Comparison of ENCODE assay signal across 7 mouse cellular contexts in the genomic region with DNA sequence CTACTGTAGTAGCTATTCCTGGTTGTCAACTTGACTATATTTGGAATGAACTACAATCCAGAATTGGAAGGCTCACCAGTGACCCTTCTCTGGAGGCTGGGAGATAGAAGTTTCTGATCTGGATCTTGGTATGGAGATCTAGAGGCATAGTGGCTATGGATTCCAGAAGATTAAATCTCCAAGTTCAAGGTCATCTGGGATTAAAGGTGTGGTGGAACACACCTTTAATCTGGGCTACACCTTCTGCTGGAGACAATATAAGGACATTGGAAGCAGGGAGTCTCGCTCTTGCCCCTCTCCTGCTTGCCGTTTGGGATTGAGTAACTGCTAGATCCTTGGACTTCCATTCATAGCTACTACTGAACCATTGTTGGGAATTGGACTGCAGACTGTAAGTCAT. TPM values are rescaled to one million over a fixed set of nuclear protein-coding genes. Genes with fewer than 3 reads are reported as not detected.
DNase-seq lines count a peak whose midpoint lies in the region; ATAC-seq lines count a peak whose summit lies in the region.
"Not testable (repeated sequence)": the region's sequence is repeated elsewhere in the genome, so short reads cannot be mapped to it uniquely, and the experiment has no call there.

A gene (plus strand): TSS at position 301 of the 400 bp plus-strand sequence.

- ATAC-seq in forebrain, embryonic 11.5 days (replicated peaks; ENCODE audit: low FRiP score); hindbrain, embryonic 15.5 days (ENCODE audit: low FRiP score, low read depth); liver, embryonic 16.5 days (ENCODE audit: low read depth); monocyte, adult 5-6 weeks (replicated peaks; ENCODE audit: insufficient number of reproducible peaks, low FRiP score, low TSS enrichment, poor library complexity, severe bottlenecking): not testable (repeated sequence)

- H3K4me1 ChIP-seq in forebrain, embryonic 11.5 days (replicated peaks; ENCODE audit: control insufficient read depth, insufficient read depth, low read length); hindbrain, embryonic 15.5 days (replicated peaks); liver, embryonic 16.5 days (ENCODE audit: control insufficient read depth, low read depth, low read length): not testable (repeated sequence)

- peak within 1 kb of the TSS; percentile 74 for H3K4me2 ChIP-seq in forebrain, embryonic 11.5 days (ENCODE audit: low read depth, low read length, severe bottlenecking)
- peak within 1 kb of the TSS; percentile 83 for H3K4me2 ChIP-seq in hindbrain, embryonic 15.5 days
- peak within 1 kb of the TSS; percentile 69 for H3K4me2 ChIP-seq in liver, embryonic 16.5 days (ENCODE audit: low read depth, low read length)

- not testable (repeated sequence) for DNase-seq in adrenal gland, postnatal 36 days; forebrain, embryonic 11.5 days (ENCODE audit: low spot score); heart, adult 8-10 months (ENCODE audit: low spot score); left cerebral cortex, adult 18-20 months (ENCODE audit: low spot score in 2 of 2)

- peak within 1 kb of the TSS; percentile 61 for H3K4me3 ChIP-seq in forebrain, embryonic 11.5 days (ENCODE audit: low read depth, low read length)
- peak within 1 kb of the TSS; percentile 67 for H3K4me3 ChIP-seq in hindbrain, embryonic 15.5 days
- H3K4me3 ChIP-seq in liver, embryonic 16.5 days (ENCODE audit: low read depth, low read length), result peak within 1 kb of the TSS; percentile 56

- not testable (repeated sequence) for H3K36me3 ChIP-seq in forebrain, embryonic 11.5 days (ENCODE audit: control insufficient read depth, insufficient read depth, low read length); hindbrain, embryonic 15.5 days; liver, embryonic 16.5 days (ENCODE audit: control insufficient read depth, insufficient read depth)

- not testable (repeated sequence) for H3K9me3 ChIP-seq in forebrain, embryonic 11.5 days (ENCODE audit: control insufficient read depth, low read length); hindbrain, embryonic 15.5 days; liver, embryonic 16.5 days (replicated peaks; ENCODE audit: control insufficient read depth, low read length)

- not testable (repeated sequence) for H3K27me3 ChIP-seq in forebrain, embryonic 11.5 days (ENCODE audit: control insufficient read depth, insufficient read depth, low read length); hindbrain, embryonic 15.5 days
- peaks cover 11% of the 10 kb centered on the region for H3K27me3 ChIP-seq in liver, embryonic 16.5 days (ENCODE audit: control insufficient read depth, insufficient read depth, low read depth, low read length)

- 88% methylated on average over 2 of the region's 2 CpGs for WGBS in forebrain, embryonic 11.5 days
- 94% methylated on average over 2 of the region's 2 CpGs for WGBS in hindbrain, embryonic 15.5 days
- WGBS in liver, embryonic 16.5 days (ENCODE audit: insufficient replicate concordance), result 65% methylated on average over 2 of the region's 2 CpGs

- not testable (repeated sequence) for H3K27ac ChIP-seq in forebrain, embryonic 11.5 days (ENCODE audit: low read depth, low read length); hindbrain, embryonic 15.5 days (replicated peaks); liver, embryonic 16.5 days (ENCODE audit: low read length)

- peak within 1 kb of the TSS; percentile 70 for H3K9ac ChIP-seq in forebrain, embryonic 11.5 days (ENCODE audit: low read length)
- peak within 1 kb of the TSS; percentile 61 for H3K9ac ChIP-seq in hindbrain, embryonic 15.5 days
- H3K9ac ChIP-seq in liver, embryonic 16.5 days (ENCODE audit: low read depth, low read length), result peak within 1 kb of the TSS; percentile 37; the same call in 1 of the 2 replicates

RNA-seq across cellular contexts. Expression of the gene that starts here (rescaled TPM):
- 100 to 1,000 TPM; 121 to 161 TPM for total RNA-seq in adrenal gland, postnatal 36 days (2021)
- polyA plus RNA-seq in forebrain, embryonic 11.5 days (2014; fragmentation: Nextera tagmentation; extraction: Ambion mirVana), result 70.1 and 82.3 TPM in 2 replicates
- total RNA-seq in heart, adult 8-10 months (2022), result 100 to 1,000 TPM; 145 to 156 (median 152) TPM
- 125 and 126 TPM in 2 replicates for polyA plus RNA-seq in hindbrain, embryonic 15.5 days (2015; fragmentation: Nextera tagmentation; extraction: Ambion mirVana)
- total RNA-seq in left cerebral cortex, adult 18-20 months (2021), result 100 to 1,000 TPM; 147 to 149 TPM
- 27.4 and 32.6 TPM in 2 replicates for polyA plus RNA-seq in liver, embryonic 16.5 days (2015; fragmentation: Nextera tagmentation; extraction: Ambion mirVana)
- total RNA-seq in monocyte, adult 5-6 weeks (2017), result 44.8 to 55.6 TPM (median 51.6 TPM) in 3 replicates
